In the genomic region with DNA sequence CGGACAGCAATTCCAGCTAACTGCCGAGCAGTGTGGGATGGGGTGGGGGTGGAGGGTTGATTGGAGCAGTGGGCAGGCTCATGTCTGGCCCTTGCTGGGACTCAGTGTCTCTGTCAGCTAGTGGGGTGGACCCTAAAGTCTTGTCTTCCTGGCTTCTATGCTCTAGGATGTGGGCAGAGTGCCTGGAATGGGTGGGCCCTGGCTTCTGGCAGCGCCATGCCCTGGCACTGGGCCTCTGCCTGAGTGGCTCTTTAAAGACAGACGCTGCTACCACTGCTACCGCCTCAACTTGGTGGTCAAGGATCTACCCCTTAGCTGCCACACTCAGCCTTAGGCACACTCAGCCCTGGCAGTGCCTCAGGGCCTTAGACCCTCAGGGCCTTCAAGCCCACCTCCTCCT, we compare ENCODE assay signal across 8 mouse cellular contexts. TPM values are rescaled to one million over a fixed set of nuclear protein-coding genes. Genes with fewer than 3 reads are reported as not detected.
DNase-seq lines count a peak whose midpoint lies in the region; ATAC-seq lines count a peak whose summit lies in the region.

No protein-coding gene starts in this region.

- peak overlapping the region; percentile 36 for H3K4me2 ChIP-seq in hindbrain, embryonic 15.5 days
- 0 out of 2 replicates have a peak overlapping the region, but pooled peaks have one; percentile 33 for H3K4me2 ChIP-seq in neural tube, embryonic 13.5 days

- no peaks in the 10 kb centered on the region for H3K27me3 ChIP-seq in hindbrain, embryonic 15.5 days
- H3K27me3 ChIP-seq in neural tube, embryonic 13.5 days: no peaks in the 10 kb centered on the region

- H3K9ac ChIP-seq in hindbrain, embryonic 15.5 days: no peak overlapping the region
- H3K9ac ChIP-seq in neural tube, embryonic 13.5 days: peak overlapping the region; percentile 44

- ATAC-seq in cerebellum, adult (ENCODE audit: insufficient number of reproducible peaks, low FRiP score, low TSS enrichment): no peak
- ATAC-seq in hindbrain, embryonic 15.5 days (ENCODE audit: low FRiP score, low read depth): peak; percentile 40; the same call in 1 of the 2 replicates
- peak; percentile 14; the same call in 1 of the 2 replicates for ATAC-seq in neural tube, embryonic 13.5 days (ENCODE audit: low read depth)
- ATAC-seq in activated CD4-positive, CD25-positive, alpha-beta regulatory T cell, adult 4 months: no peak

- no peaks in the 10 kb centered on the region for H3K9me3 ChIP-seq in hindbrain, embryonic 15.5 days
- no peaks in the 10 kb centered on the region for H3K9me3 ChIP-seq in neural tube, embryonic 13.5 days

- H3K36me3 ChIP-seq in hindbrain, embryonic 15.5 days: peaks cover 4% of the 10 kb centered on the region; the same call in 1 of the 2 replicates
- no peaks in the 10 kb centered on the region for H3K36me3 ChIP-seq in neural tube, embryonic 13.5 days

- no peak overlapping the region; the same call in 1 of the 2 replicates for H3K27ac ChIP-seq in brown adipose tissue, adult 24 weeks (replicated peaks; ENCODE audit: low read depth, low read length)
- H3K27ac ChIP-seq in hindbrain, embryonic 15.5 days (replicated peaks): peak overlapping the region; percentile 63
- peak overlapping the region; percentile 73 for H3K27ac ChIP-seq in neural tube, embryonic 13.5 days (replicated peaks)

- WGBS in hindbrain, embryonic 15.5 days: 28% methylated on average over 5 of the region's 5 CpGs
- 30% methylated on average over 5 of the region's 5 CpGs for WGBS in neural tube, embryonic 13.5 days

- intact Hi-C loops in left cerebral cortex, postnatal 4 days (cut with DNase I): no loop called here

- H3K4me3 ChIP-seq in brown adipose tissue, adult 24 weeks (ENCODE audit: insufficient read depth, low read depth, low read length): peak overlapping the region; percentile 36
- H3K4me3 ChIP-seq in hindbrain, embryonic 15.5 days: no peak overlapping the region
- no peak overlapping the region for H3K4me3 ChIP-seq in neural tube, embryonic 13.5 days

- peak; percentile 63 for DNase-seq in cerebellum, adult 11 months
- DNase-seq in gastrocnemius, adult 8-10 months (ENCODE audit: low spot score in 2 of 2): peak; percentile 81 to 87
- peak; percentile 92 for DNase-seq in left cerebral cortex, postnatal 4 days

- peaks cover 17% of the 10 kb centered on the region for H3K4me1 ChIP-seq in brown adipose tissue, adult 24 weeks (ENCODE audit: control insufficient read depth, insufficient read depth, insufficient read length, low read length)
- H3K4me1 ChIP-seq in hindbrain, embryonic 15.5 days (replicated peaks): peaks cover 58% of the 10 kb centered on the region
- peaks cover 56% of the 10 kb centered on the region for H3K4me1 ChIP-seq in neural tube, embryonic 13.5 days (replicated peaks)

RNA-seq across cellular contexts. Expression of gene Ak1, which starts 7.2 kb away (rescaled TPM):
- 87.5 and 109 TPM in 2 replicates for polyA plus RNA-seq in brown adipose tissue, adult 24 weeks (2012; ENCODE audit: insufficient read depth, insufficient read length, missing spikeins)
- 1,000 to 10,000 TPM; 1,455 to 1,877 (median 1,746) TPM for total RNA-seq in gastrocnemius, adult 8-10 months (2022)
- 89.0 and 95.9 TPM in 2 replicates for polyA plus RNA-seq in hindbrain, embryonic 15.5 days (2015; fragmentation: Nextera tagmentation; extraction: Ambion mirVana)
- 100 to 1,000 TPM; 100 to 106 TPM for total RNA-seq in left cerebral cortex, postnatal 4 days (2021)
- 74.2 and 75.4 TPM in 2 replicates for polyA plus RNA-seq in neural tube, embryonic 13.5 days (2015; fragmentation: Nextera tagmentation; extraction: Ambion mirVana)
- polyA plus RNA-seq in activated CD4-positive, CD25-positive, alpha-beta regulatory T cell, adult 4 months (2017; shearing (Covaris generic)): under 1 TPM; 0.16 to 0.48 TPM

RNA-seq across cellular contexts. Expression of gene Eng, which starts 17.7 kb away (rescaled TPM):
- 22.4 and 28.7 TPM in 2 replicates for polyA plus RNA-seq in brown adipose tissue, adult 24 weeks (2012; ENCODE audit: insufficient read depth, insufficient read length, missing spikeins)
- total RNA-seq in gastrocnemius, adult 8-10 months (2022): 10 to 100 TPM; 17.4 to 26.6 (median 20.5) TPM
- polyA plus RNA-seq in hindbrain, embryonic 15.5 days (2015; fragmentation: Nextera tagmentation; extraction: Ambion mirVana): 29.2 and 33.9 TPM in 2 replicates
- total RNA-seq in left cerebral cortex, postnatal 4 days (2021): 10 to 100 TPM; 21.2 to 26.1 TPM
- polyA plus RNA-seq in neural tube, embryonic 13.5 days (2015; fragmentation: Nextera tagmentation; extraction: Ambion mirVana): 28.4 and 31.5 TPM in 2 replicates
- polyA plus RNA-seq in activated CD4-positive, CD25-positive, alpha-beta regulatory T cell, adult 4 months (2017; shearing (Covaris generic)): not detected

RNA-seq across cellular contexts. Expression of gene St6galnac6, which starts 29.2 kb away (rescaled TPM):
- 79.5 and 87.3 TPM in 2 replicates for polyA plus RNA-seq in brown adipose tissue, adult 24 weeks (2012; ENCODE audit: insufficient read depth, insufficient read length, missing spikeins)
- total RNA-seq in gastrocnemius, adult 8-10 months (2022): 10 to 100 TPM; 48.6 to 61.3 (median 54.9) TPM
- 24.1 and 27.7 TPM in 2 replicates for polyA plus RNA-seq in hindbrain, embryonic 15.5 days (2015; fragmentation: Nextera tagmentation; extraction: Ambion mirVana)
- total RNA-seq in left cerebral cortex, postnatal 4 days (2021): 10 to 100 TPM; 78.8 to 91.8 TPM
- 9.4 and 11.0 TPM in 2 replicates for polyA plus RNA-seq in neural tube, embryonic 13.5 days (2015; fragmentation: Nextera tagmentation; extraction: Ambion mirVana)
- 1 to 10 TPM; 2.5 to 3.4 TPM for polyA plus RNA-seq in activated CD4-positive, CD25-positive, alpha-beta regulatory T cell, adult 4 months (2017; shearing (Covaris generic))

RNA-seq across cellular contexts. Expression of gene St6galnac4, which starts 41.8 kb away (rescaled TPM):
- 2.4 and 3.0 TPM in 2 replicates for polyA plus RNA-seq in brown adipose tissue, adult 24 weeks (2012; ENCODE audit: insufficient read depth, insufficient read length, missing spikeins)
- 10 to 100 TPM; 11.4 to 15.5 (median 13.8) TPM for total RNA-seq in gastrocnemius, adult 8-10 months (2022)
- polyA plus RNA-seq in hindbrain, embryonic 15.5 days (2015; fragmentation: Nextera tagmentation; extraction: Ambion mirVana): 41.2 and 41.9 TPM in 2 replicates
- total RNA-seq in left cerebral cortex, postnatal 4 days (2021): 10 to 100 TPM; 35.7 to 38.4 TPM
- 25.3 and 25.9 TPM in 2 replicates for polyA plus RNA-seq in neural tube, embryonic 13.5 days (2015; fragmentation: Nextera tagmentation; extraction: Ambion mirVana)
- 10 to 100 TPM; 30.7 to 39.8 TPM for polyA plus RNA-seq in activated CD4-positive, CD25-positive, alpha-beta regulatory T cell, adult 4 months (2017; shearing (Covaris generic))

RNA-seq across cellular contexts. Expression of gene 9430097D07Rik, which starts 53.2 kb away (rescaled TPM):
- polyA plus RNA-seq in brown adipose tissue, adult 24 weeks (2012; ENCODE audit: insufficient read depth, insufficient read length, missing spikeins): not detected in 2 replicates
- not detected for total RNA-seq in gastrocnemius, adult 8-10 months (2022)
- 0.79 and 0.87 TPM in 2 replicates for polyA plus RNA-seq in hindbrain, embryonic 15.5 days (2015; fragmentation: Nextera tagmentation; extraction: Ambion mirVana)
- under 1 TPM; 0.62 to 0.84 TPM for total RNA-seq in left cerebral cortex, postnatal 4 days (2021)
- polyA plus RNA-seq in neural tube, embryonic 13.5 days (2015; fragmentation: Nextera tagmentation; extraction: Ambion mirVana): 0.50 and 0.71 TPM in 2 replicates
- polyA plus RNA-seq in activated CD4-positive, CD25-positive, alpha-beta regulatory T cell, adult 4 months (2017; shearing (Covaris generic)): not detected

Comparison
In these comparisons a context has a peak if more than half of its experiments do, and no peak if none do; other contexts are left out.
1. ATAC-seq: peak in hindbrain, embryonic 15.5 days (single experiment) and neural tube, embryonic 13.5 days (single experiment); none in cerebellum, adult (single experiment) and activated CD4-positive, CD25-positive, alpha-beta regulatory T cell, adult 4 months (single experiment).
2. RNA of gene Ak1, which starts 7.2 kb away (polyA plus RNA-seq): 89.0 to 95.9 TPM in hindbrain, embryonic 15.5 days, 87.5 to 109 TPM in brown adipose tissue, adult 24 weeks and 74.2 to 75.4 TPM in neural tube, embryonic 13.5 days; 0.16 to 0.48 TPM in activated CD4-positive, CD25-positive, alpha-beta regulatory T cell, adult 4 months; every median in the first group is over 10 times any median in the second.
3. RNA of gene Eng, which starts 17.7 kb away (polyA plus RNA-seq): 29.2 to 33.9 TPM in hindbrain, embryonic 15.5 days, 28.4 to 31.5 TPM in neural tube, embryonic 13.5 days and 22.4 to 28.7 TPM in brown adipose tissue, adult 24 weeks; not detected in activated CD4-positive, CD25-positive, alpha-beta regulatory T cell, adult 4 months; every median in the first group is over 10 times any median in the second.
4. Peak in every context shown above with its lines, with median percentiles within 50 percentile points of each other: DNase-seq.